In the genomic region with DNA sequence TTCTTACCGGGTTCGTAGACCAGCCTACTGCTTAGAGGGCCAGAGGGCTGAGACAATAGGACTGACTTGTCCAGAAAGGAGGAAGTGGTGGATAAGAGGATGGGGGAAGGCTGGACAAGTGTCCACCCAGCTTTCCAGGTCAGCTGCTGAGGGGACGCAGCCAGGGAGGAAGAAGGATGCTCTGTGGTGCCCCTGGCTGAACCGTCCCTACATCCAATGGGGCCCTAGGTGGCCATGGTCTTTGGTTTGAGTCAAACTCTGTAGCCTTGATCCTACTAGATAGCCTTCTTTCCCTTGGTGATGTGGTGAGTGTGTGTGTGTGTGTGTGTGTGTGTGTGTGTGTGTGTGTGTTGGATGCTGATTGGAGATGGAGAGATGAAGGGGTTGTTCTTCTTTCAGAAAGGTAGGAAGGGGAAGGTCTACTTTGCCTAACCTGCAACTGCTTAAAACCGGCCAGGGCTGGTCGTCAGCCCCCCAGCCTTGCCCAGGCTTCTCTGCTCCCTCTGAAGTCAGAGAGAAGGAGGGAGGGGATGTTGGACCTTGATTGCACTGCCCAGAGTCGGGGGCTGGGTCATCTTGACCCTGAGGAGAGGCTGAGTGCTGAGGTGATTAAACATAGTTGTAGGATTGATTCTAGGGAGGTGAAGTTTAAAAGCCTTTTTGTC, we compare ENCODE assay signal across 8 mouse cellular contexts. TPM values are rescaled to one million over a fixed set of nuclear protein-coding genes. Genes with fewer than 3 reads are reported as not detected.
DNase-seq lines count a peak whose midpoint lies in the region; ATAC-seq lines count a peak whose summit lies in the region.

No protein-coding gene starts in this region.

- WGBS in midbrain, embryonic 10.5 days = 11% methylated on average over 7 of the region's 7 CpGs
- WGBS in midbrain, embryonic 16.5 days = 19% methylated on average over 7 of the region's 7 CpGs
- WGBS in limb, embryonic 15.5 days = 16% methylated on average over 7 of the region's 7 CpGs
- 27% methylated on average over 7 of the region's 7 CpGs for WGBS in stomach, embryonic 16.5 days

- peaks cover 67% of the 10 kb centered on the region for H3K27me3 ChIP-seq in midbrain, embryonic 10.5 days (ENCODE audit: low read depth, poor library complexity, severe bottlenecking)
- peaks cover 44% of the 10 kb centered on the region for H3K27me3 ChIP-seq in midbrain, embryonic 16.5 days (ENCODE audit: control insufficient read depth, insufficient read depth, low read depth, low read length)
- H3K27me3 ChIP-seq in limb, embryonic 15.5 days = no peaks in the 10 kb centered on the region
- H3K27me3 ChIP-seq in stomach, embryonic 16.5 days (ENCODE audit: control insufficient read depth, insufficient read depth, low read length) = no peaks in the 10 kb centered on the region

- H3K4me1 ChIP-seq in midbrain, embryonic 10.5 days = peaks cover 45% of the 10 kb centered on the region
- H3K4me1 ChIP-seq in midbrain, embryonic 16.5 days (ENCODE audit: control insufficient read depth, insufficient read depth, low read length) = peaks cover 18% of the 10 kb centered on the region
- peaks cover 28% of the 10 kb centered on the region for H3K4me1 ChIP-seq in limb, embryonic 15.5 days
- peaks cover 4% of the 10 kb centered on the region; the same call in 1 of the 2 replicates for H3K4me1 ChIP-seq in stomach, embryonic 16.5 days (ENCODE audit: control insufficient read depth, insufficient read depth, low read length)

- peak; percentile 49 to 63 for DNase-seq in cerebellum, postnatal 14 days
- no peak for DNase-seq in cerebellum, postnatal 10 days
- no peak for DNase-seq in midbrain, embryonic 10.5 days (ENCODE audit: low spot score)
- no peak for DNase-seq in layer of hippocampus, adult 11-12 months (ENCODE audit: low spot score)

- H3K9ac ChIP-seq in midbrain, embryonic 16.5 days (ENCODE audit: low read depth, low read length) = no peak overlapping the region
- peak overlapping the region; percentile 72 for H3K9ac ChIP-seq in limb, embryonic 15.5 days
- H3K9ac ChIP-seq in stomach, embryonic 16.5 days (ENCODE audit: low read length) = peak overlapping the region; percentile 87

- ATAC-seq in midbrain, embryonic 16.5 days = no peak
- ATAC-seq in limb, embryonic 15.5 days (ENCODE audit: insufficient number of reproducible peaks, low FRiP score, low TSS enrichment, low read depth) = no peak
- ATAC-seq in stomach, embryonic 16.5 days (ENCODE audit: insufficient read depth, low FRiP score) = no peak
- ATAC-seq in activated CD4-positive, CD25-positive, alpha-beta regulatory T cell, adult 4 months = no peak

- H3K27ac ChIP-seq in midbrain, embryonic 10.5 days (replicated peaks) = peak overlapping the region; percentile 77; the same call in 1 of the 2 replicates
- no peak overlapping the region for H3K27ac ChIP-seq in midbrain, embryonic 16.5 days (ENCODE audit: low read length)
- H3K27ac ChIP-seq in limb, embryonic 15.5 days = peak overlapping the region; percentile 96
- H3K27ac ChIP-seq in stomach, embryonic 16.5 days (ENCODE audit: low read length) = peak overlapping the region; percentile 90; the same call in 1 of the 2 replicates

- H3K4me2 ChIP-seq in midbrain, embryonic 16.5 days (ENCODE audit: low read length) = no peak overlapping the region
- peak overlapping the region; percentile 95 for H3K4me2 ChIP-seq in limb, embryonic 15.5 days
- H3K4me2 ChIP-seq in stomach, embryonic 16.5 days (ENCODE audit: low read depth, low read length) = peak overlapping the region; percentile 89

- H3K9me3 ChIP-seq in midbrain, embryonic 10.5 days (replicated peaks) = no peaks in the 10 kb centered on the region
- H3K9me3 ChIP-seq in midbrain, embryonic 16.5 days (replicated peaks; ENCODE audit: control insufficient read depth, low read length, poor library complexity, severe bottlenecking) = no peaks in the 10 kb centered on the region
- H3K9me3 ChIP-seq in limb, embryonic 15.5 days = no peaks in the 10 kb centered on the region
- H3K9me3 ChIP-seq in stomach, embryonic 16.5 days (replicated peaks; ENCODE audit: control insufficient read depth, low read length) = no peaks in the 10 kb centered on the region

- peak overlapping the region; percentile 73 for H3K4me3 ChIP-seq in midbrain, embryonic 10.5 days
- no peak overlapping the region for H3K4me3 ChIP-seq in midbrain, embryonic 16.5 days (ENCODE audit: low read depth, low read length)
- H3K4me3 ChIP-seq in limb, embryonic 15.5 days = peak overlapping the region; percentile 78
- peak overlapping the region; percentile 76 for H3K4me3 ChIP-seq in stomach, embryonic 16.5 days (replicated peaks; ENCODE audit: low read length)

- no peaks in the 10 kb centered on the region for H3K36me3 ChIP-seq in midbrain, embryonic 10.5 days
- no peaks in the 10 kb centered on the region for H3K36me3 ChIP-seq in midbrain, embryonic 16.5 days (ENCODE audit: control insufficient read depth, insufficient read depth, low read length)
- no peaks in the 10 kb centered on the region for H3K36me3 ChIP-seq in limb, embryonic 15.5 days
- no peaks in the 10 kb centered on the region for H3K36me3 ChIP-seq in stomach, embryonic 16.5 days (ENCODE audit: control insufficient read depth, insufficient read depth, low read length)

RNA-seq across cellular contexts. Expression of a gene that starts 2.4 kb away (rescaled TPM):
- 19.0 TPM in 2 replicates for polyA plus RNA-seq in midbrain, embryonic 10.5 days (2016; fragmentation: Nextera tagmentation; extraction: Ambion mirVana)
- polyA plus RNA-seq in midbrain, embryonic 16.5 days (2015; fragmentation: Nextera tagmentation; extraction: Ambion mirVana) = 5.4 and 7.4 TPM in 2 replicates
- polyA plus RNA-seq in limb, embryonic 15.5 days (2015; fragmentation: Nextera tagmentation; extraction: Ambion mirVana) = 38.6 and 41.0 TPM in 2 replicates
- 23.0 and 23.7 TPM in 2 replicates for polyA plus RNA-seq in stomach, embryonic 16.5 days (2015; fragmentation: Nextera tagmentation; extraction: Ambion mirVana)
- under 1 TPM in 1 of 2 experiments, not detected in 1; 0.15 TPM for polyA plus RNA-seq in activated CD4-positive, CD25-positive, alpha-beta regulatory T cell, adult 4 months (2017; shearing (Covaris generic))

RNA-seq across cellular contexts. Expression of a gene that starts 36.5 kb away (rescaled TPM):
- polyA plus RNA-seq in midbrain, embryonic 10.5 days (2016; fragmentation: Nextera tagmentation; extraction: Ambion mirVana) = 0.58 and 0.93 TPM in 2 replicates
- polyA plus RNA-seq in midbrain, embryonic 16.5 days (2015; fragmentation: Nextera tagmentation; extraction: Ambion mirVana) = 1.2 and 1.3 TPM in 2 replicates
- polyA plus RNA-seq in limb, embryonic 15.5 days (2015; fragmentation: Nextera tagmentation; extraction: Ambion mirVana) = 1.8 and 2.9 TPM in 2 replicates
- polyA plus RNA-seq in stomach, embryonic 16.5 days (2015; fragmentation: Nextera tagmentation; extraction: Ambion mirVana) = 2.3 and 2.5 TPM in 2 replicates
- polyA plus RNA-seq in activated CD4-positive, CD25-positive, alpha-beta regulatory T cell, adult 4 months (2017; shearing (Covaris generic)) = under 1 TPM in 1 of 2 experiments, not detected in 1; 0.12 TPM

RNA-seq across cellular contexts. Expression of a gene that starts 54.6 kb away (rescaled TPM):
- polyA plus RNA-seq in midbrain, embryonic 10.5 days (2016; fragmentation: Nextera tagmentation; extraction: Ambion mirVana) = 0.27 and 0.36 TPM in 2 replicates
- polyA plus RNA-seq in midbrain, embryonic 16.5 days (2015; fragmentation: Nextera tagmentation; extraction: Ambion mirVana) = not detected in 2 replicates
- not detected in 2 replicates for polyA plus RNA-seq in limb, embryonic 15.5 days (2015; fragmentation: Nextera tagmentation; extraction: Ambion mirVana)
- polyA plus RNA-seq in stomach, embryonic 16.5 days (2015; fragmentation: Nextera tagmentation; extraction: Ambion mirVana) = 0.36 and 0.41 TPM in 2 replicates
- polyA plus RNA-seq in activated CD4-positive, CD25-positive, alpha-beta regulatory T cell, adult 4 months (2017; shearing (Covaris generic)) = not detected

RNA-seq across cellular contexts. Expression of a gene that starts 57.6 kb away (rescaled TPM):
- polyA plus RNA-seq in midbrain, embryonic 10.5 days (2016; fragmentation: Nextera tagmentation; extraction: Ambion mirVana) = 57.3 and 69.1 TPM in 2 replicates
- 19.6 and 20.6 TPM in 2 replicates for polyA plus RNA-seq in midbrain, embryonic 16.5 days (2015; fragmentation: Nextera tagmentation; extraction: Ambion mirVana)
- 0.86 and 1.7 TPM in 2 replicates for polyA plus RNA-seq in limb, embryonic 15.5 days (2015; fragmentation: Nextera tagmentation; extraction: Ambion mirVana)
- polyA plus RNA-seq in stomach, embryonic 16.5 days (2015; fragmentation: Nextera tagmentation; extraction: Ambion mirVana) = 0.65 and 1.3 TPM in 2 replicates
- polyA plus RNA-seq in activated CD4-positive, CD25-positive, alpha-beta regulatory T cell, adult 4 months (2017; shearing (Covaris generic)) = not detected

Comparison
In these comparisons a context has a peak if more than half of its experiments do, and no peak if none do; other contexts are left out.
1. DNase-seq: peak in cerebellum, postnatal 14 days (2 of 2); none in cerebellum, postnatal 10 days (0 of 2), midbrain, embryonic 10.5 days (single experiment) and layer of hippocampus, adult 11-12 months (single experiment).